Mouse (Mus musculus) spleen, postnatal 36 days (tissue): Measurements from ENCODE around the gene Gabrg3.
"Not testable (repeated sequence)": the region's sequence is repeated elsewhere in the genome, so short reads cannot be mapped to it uniquely, and the experiment has no call there.

Source experiments
- DNase-seq, 2 experiments: peaks; one replicate each; pipeline ENCODE4 v3.0.0; 2022; ENCODE audit warnings: low spot score in 2 of 2, mixed read lengths in 1 of 2

Gabrg3 gene

GRCm38 (mm10) chr7:57312018-57312417, 75.0 kb downstream of the Gabrg3 start:
- no peak for DNase-seq

DNA sequence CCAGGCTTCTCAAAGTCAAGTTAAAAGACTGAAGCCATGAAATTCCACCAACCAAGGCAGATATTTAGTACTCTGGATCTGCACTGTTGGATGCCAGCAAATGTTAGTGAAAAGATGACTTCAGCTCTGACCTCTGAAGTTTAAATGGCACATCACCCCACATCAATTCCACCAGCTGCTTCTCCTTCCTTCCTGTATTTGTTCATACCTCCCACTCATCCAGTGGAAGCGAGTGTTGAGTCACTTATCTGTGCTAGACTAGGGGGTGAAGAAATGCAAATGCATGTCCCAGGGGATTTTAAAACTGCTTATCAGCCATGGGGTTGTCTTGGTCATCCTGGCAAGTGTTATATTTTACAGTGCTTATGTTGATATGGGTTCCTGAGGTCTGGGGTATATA, 79.7 kb downstream of the Gabrg3 start:
- DNase-seq, result no peak

DNA sequence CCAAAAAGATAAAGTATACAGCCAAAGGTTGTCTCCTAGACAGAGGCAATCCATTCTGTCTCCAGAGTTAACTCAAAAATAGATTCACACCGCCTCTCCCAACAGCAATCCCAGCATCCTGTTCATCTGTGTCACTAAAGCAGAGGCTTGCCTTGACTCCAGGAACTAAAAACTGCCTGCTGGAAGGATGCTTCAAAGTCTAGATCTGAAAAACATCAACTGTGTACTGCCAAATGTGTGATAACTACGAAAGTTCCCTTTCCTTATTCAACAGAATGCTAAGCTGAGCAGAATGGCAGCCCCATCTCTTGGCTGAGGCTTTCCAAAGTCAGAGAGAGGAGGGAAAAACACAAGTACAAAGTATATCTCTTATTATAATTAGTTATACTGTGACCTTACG, 90.3 kb downstream of the Gabrg3 start:
- DNase-seq, result no peak

DNA sequence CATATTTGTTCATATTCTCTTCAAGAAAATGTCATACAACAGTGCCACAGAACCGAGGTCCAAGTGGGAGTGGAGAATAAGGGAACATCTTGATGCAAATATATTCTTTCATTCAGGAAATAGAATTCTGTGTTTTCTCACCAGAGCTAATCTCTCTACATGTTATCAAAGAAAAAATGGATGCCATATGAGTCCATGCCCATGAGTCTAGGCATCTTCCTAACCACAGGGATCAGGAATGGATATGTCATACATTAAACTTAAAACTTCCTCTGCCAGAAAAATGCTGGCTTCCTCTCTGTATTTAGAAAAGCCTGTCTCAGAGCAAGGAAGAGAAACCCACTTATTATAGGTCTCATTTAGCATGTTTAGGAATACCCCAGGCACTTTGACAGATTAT, 92.9 kb downstream of the Gabrg3 start:
- no peak for DNase-seq

- DNase-seq, result no peak
Measured at GRCm38 (mm10) chr7:57293564-57293963, 93.4 kb downstream of the Gabrg3 start.

- no peak for DNase-seq
Measured at GRCm38 (mm10) chr7:57283186-57283585, 103.8 kb downstream of the Gabrg3 start.

- no peak for DNase-seq
Measured at GRCm38 (mm10) chr7:57278841-57279240, 108.1 kb downstream of the Gabrg3 start.

DNA sequence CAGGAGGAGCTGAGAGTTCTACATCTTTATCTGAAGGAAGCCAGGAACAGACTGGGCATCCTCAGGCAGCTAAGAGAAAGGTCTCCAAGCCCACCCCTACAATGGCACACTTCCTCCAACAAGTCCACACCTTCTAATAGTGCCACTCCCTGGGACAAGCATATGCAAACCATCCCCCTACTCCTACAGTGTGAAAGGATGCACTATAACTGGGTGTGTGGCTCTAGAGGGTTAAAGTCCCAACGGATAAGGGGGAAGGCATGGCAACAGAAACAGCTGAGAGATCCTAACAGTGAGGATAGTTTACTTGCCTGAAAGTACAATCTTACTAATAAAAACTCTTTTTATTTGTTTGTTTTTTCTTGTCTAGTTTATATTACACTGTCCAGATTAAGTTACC, 126.8 kb downstream of the Gabrg3 start:
- no peak for DNase-seq

- no peak for DNase-seq
Measured at GRCm38 (mm10) chr7:57258893-57259574, 128.0 kb downstream of the Gabrg3 start.

DNA sequence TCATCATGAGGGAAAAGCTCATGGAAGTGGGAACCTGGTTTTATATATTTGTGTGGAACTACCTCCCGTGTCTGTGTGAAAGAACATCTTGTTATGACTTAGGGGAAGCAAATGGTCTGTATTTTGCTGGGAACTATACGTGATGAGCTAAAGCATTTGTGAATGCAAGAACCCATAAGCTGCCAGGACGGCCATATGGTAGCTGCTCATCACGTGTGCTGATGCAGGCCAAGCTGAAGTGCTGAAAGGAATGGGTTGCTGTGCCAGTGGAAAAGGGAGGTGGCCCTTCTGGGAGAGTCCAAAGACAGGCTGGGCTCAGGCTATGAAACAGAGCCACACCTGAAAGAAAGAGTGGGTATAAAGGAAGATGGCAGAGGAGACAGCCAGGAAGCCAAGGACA, 143.0 kb downstream of the Gabrg3 start:
- no peak for DNase-seq

- no peak for DNase-seq
Measured at GRCm38 (mm10) chr7:57214119-57214518, 172.9 kb downstream of the Gabrg3 start.

DNA sequence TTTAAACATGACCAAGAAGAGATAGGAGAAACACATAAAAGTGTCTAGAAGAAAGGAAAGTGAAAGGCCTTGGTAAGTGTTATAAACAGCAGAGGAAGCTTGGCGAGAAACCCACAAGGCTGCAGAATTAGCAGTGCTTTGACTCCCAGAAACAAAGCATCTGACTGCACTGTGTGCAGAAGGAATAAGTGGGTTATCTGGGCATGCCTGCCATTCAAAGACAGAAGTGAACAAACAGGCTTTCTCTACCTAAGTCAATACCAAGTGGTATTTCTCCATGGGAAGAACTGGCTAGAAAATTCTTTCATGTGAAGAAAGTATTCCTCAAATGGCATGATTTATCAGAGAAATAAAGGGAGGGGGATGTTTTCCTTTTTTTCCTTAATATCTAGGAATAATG, 201.0 kb downstream of the Gabrg3 start:
- no peak for DNase-seq

DNA sequence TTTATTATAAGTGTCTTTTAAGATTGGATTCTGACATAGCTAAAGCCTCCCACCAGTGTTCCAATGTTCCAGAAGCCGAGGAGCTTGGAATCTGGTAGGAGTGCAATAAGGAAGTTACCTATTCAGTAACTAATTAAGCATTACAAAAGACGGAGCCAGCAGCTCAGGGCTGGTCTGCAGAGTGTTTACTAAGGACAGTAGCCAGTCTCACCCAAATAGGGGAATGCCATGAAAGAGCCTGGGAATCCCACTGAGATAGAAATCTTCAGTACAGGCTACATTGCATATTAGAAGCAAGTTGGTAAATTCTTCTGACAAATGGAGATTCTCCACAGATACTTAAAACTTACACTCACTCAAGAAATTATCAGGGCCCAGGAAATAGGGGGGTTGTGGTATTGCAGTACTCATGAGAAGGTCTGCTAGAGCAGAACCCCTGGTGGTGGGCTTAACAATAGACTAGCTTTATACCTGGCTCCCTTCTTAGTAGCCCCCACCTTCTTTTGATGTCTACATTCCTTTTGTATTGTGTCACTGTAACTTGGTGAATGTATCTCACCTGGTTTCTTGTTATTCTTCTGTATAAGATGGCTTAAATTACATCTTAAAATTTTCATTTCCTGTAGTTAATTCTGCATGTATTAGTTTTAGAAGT, 211.0 kb downstream of the Gabrg3 start:
- DNase-seq, result not testable (repeated sequence)

- no peak for DNase-seq
Measured at GRCm38 (mm10) chr7:57166931-57167330, 220.1 kb downstream of the Gabrg3 start.

- no peak for DNase-seq
Measured at GRCm38 (mm10) chr7:57158211-57158610, 228.8 kb downstream of the Gabrg3 start.

DNA sequence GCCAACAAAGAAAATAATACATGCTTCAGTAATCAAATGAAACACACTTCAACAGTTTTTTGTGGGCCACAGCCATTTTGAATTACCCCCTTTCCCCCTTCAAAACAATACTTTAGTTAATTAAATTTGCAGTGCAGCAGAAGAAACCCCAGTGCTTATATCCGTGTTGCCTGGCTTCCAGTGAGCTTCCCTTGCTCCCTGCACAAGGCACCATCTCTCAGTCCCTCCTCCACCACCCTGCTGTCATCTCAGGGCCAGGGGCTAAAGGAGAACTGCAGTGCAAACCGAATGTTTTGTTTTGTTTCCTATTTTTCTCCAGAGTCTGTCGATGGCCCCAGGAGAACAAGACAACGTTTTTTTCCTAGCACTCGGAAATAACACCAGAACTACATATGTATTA, 233.2 kb downstream of the Gabrg3 start:
- no peak for DNase-seq

DNA sequence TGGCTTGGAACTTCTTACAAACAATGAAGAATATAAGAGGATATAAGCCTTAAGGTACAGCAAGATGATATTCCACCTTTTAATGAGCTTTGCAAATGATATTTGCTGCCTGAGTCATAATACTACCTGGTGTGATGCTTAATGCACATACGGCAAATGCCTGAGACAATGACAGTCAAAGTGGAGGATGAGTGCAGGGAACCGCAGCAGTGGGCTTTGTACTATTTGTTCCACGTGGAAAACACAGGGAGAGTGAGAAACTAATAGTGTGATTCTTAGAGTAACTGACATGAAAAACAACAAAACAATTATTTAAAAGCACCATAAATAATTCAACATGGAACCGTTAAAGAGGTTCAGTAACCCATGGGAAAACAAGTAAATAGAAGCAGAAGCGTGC, 236.2 kb downstream of the Gabrg3 start:
- DNase-seq, result no peak

- DNase-seq, result no peak
Measured at GRCm38 (mm10) chr7:57138072-57138704, 248.8 kb downstream of the Gabrg3 start.

GRCm38 (mm10) chr7:57133009-57133408, 254.0 kb downstream of the Gabrg3 start:
- no peak for DNase-seq

- DNase-seq, result no peak
Measured at GRCm38 (mm10) chr7:57132471-57132870, 254.5 kb downstream of the Gabrg3 start.

DNA sequence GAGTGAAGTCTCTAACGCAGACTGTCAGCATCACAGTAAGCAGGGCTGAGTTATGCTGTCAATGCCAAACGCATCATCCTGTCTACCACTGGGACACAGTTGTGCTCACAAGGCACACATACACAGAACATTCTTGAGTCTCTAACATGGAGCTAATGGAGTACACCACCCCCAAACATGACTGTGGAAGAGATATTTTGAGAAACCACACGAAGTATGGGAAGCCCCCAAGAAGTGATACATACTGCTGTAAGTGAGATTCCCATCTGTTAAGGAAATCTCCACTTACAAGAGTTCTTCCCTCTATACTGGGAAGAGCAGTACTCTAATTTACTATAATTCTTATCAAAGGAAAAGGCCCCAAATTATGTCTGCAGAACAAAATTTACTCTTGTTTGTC, 286.9 kb downstream of the Gabrg3 start:
- DNase-seq, result no peak

- DNase-seq, result no peak
Measured at GRCm38 (mm10) chr7:57082071-57082470, 304.9 kb downstream of the Gabrg3 start.
